Mouse (Mus musculus) heart, postnatal 0 days (tissue): ENCODE results near the gene Fam160a1. TPM values are rescaled to one million over a fixed set of nuclear protein-coding genes. Genes with fewer than 3 reads are reported as not detected.

ENCODE experiments used
- ATAC-seq: fragments of 200-750 bp; cut with Nextera tagmentation; 2 replicates; pipeline ENCODE4 v1.8.0; 2017; ENCODE audit warnings: low read depth, moderate number of reproducible peaks, moderate library complexity; ENCODE audit not compliant: insufficient read depth
- DNase-seq: peaks from one replicate; pipeline ENCODE4 v3.0.0-alpha.2; 2016; ENCODE audit warnings: low spot score
- H3K27ac ChIP-seq: fragments of 300-500 bp; sonication (generic); 2 replicates; pipeline ENCODE4 v1.5.1; 2014; ENCODE audit warnings: low read depth, mild to moderate bottlenecking
- H3K27me3 ChIP-seq: fragments of 300-500 bp; sonication (generic); 2 replicates; pipeline ENCODE4 v1.6.1; 2014; ENCODE audit warnings: low read length, mixed read lengths; ENCODE audit not compliant: control insufficient read depth, insufficient read depth
- H3K36me3 ChIP-seq: fragments of 300-500 bp; sonication (generic); replicated peaks from 2 replicates; pipeline ENCODE4 v1.6.1; 2014; ENCODE audit warnings: low read length, mixed read lengths; ENCODE audit not compliant: control insufficient read depth, insufficient read depth
- H3K4me1 ChIP-seq: fragments of 300-500 bp; sonication (generic); 2 replicates; pipeline ENCODE4 v1.6.1; 2014; ENCODE audit warnings: antibody characterized with exemption; ENCODE audit not compliant: control insufficient read depth, insufficient read depth
- H3K4me2 ChIP-seq: fragments of 300-500 bp; sonication (generic); 2 replicates; pipeline ENCODE4 v1.6.1; 2014; ENCODE audit warnings: low read depth, mild to moderate bottlenecking, low read length, moderate library complexity
- H3K4me3 ChIP-seq: fragments of 300-500 bp; sonication (generic); 2 replicates; pipeline ENCODE4 v1.5.1; 2014; ENCODE audit warnings: low read depth, low read length
- H3K9ac ChIP-seq: fragments of 300-500 bp; sonication (generic); replicated peaks from 2 replicates; pipeline ENCODE4 v1.6.1; 2014; ENCODE audit warnings: low read depth, low read length, mixed read lengths
- H3K9me3 ChIP-seq: fragments of 300-500 bp; sonication (generic); replicated peaks from 2 replicates; pipeline ENCODE4 v1.6.1; 2016; ENCODE audit warnings: low read length; ENCODE audit not compliant: control insufficient read depth
- CTCF ChIP-seq: IDR thresholded peaks from 2 replicates; pipeline ENCODE4 v1.5.1; 2016; ENCODE audit warnings: antibody characterized with exemption, control low read depth, low read depth
- EP300 ChIP-seq: IDR thresholded peaks from 2 replicates; pipeline ENCODE4 v1.6.1; 2016; ENCODE audit warnings: antibody characterized with exemption, low read depth
- WGBS: fragments of 180-500 bp; shearing (Covaris S2); extraction: QIAGEN DNeasy Blood & Tissue Kit; methylation state at CpG from one replicate; pipeline ENCODE4 v1.1.7; 2014; 5-methylcytosine and 5-hydroxymethylcytosine counted together
- polyA plus RNA-seq: library from polyadenylated mRNA; unstranded; fragments of >200 nt; fragmentation: Nextera tagmentation; extraction: Ambion mirVana; gene quantifications from 2 replicates; pipeline ENCODE4 v1.2.1, GENCODE M21; 2015
- total RNA-seq: library from RNA; depleted of rRNA; stranded (reverse); fragments of >200 nt; gene quantifications from 2 replicates; pipeline ENCODE4 v1.2.3, GENCODE M21; 2014; ENCODE audit warnings: low replicate concordance

Gene Fam160a1
- total and polyA plus RNA-seq, 2 experiments from 2014 or later: 10.5 to 34.6 TPM

- TF ChIP-seq EP300: no peak
- no peak for TF ChIP-seq CTCF
- ATAC-seq (no peak), DNase-seq (no peak)
- Histone ChIP-seq H3K4me1 (no peaks in the 10 kb centered on the region), H3K4me3 (no peak overlapping the region), H3K9me3 (no peaks in the 10 kb centered on the region), H3K27me3 (no peaks in the 10 kb centered on the region), H3K36me3 (0 out of 2 replicates have a peak, but pooled peaks cover 4% of the 10 kb centered on the region), H3K27ac (no peak overlapping the region), H3K9ac (no peak overlapping the region), H3K4me2 (no peak overlapping the region)
- 88% methylated on average over 3 of the region's 3 CpGs for WGBS
Observed at GRCm38 (mm10) chr3:85644814-85645213, 172.3 kb downstream of the Fam160a1 start.

GRCm38 (mm10) chr3:85641751-85642150 lies 175.3 kb downstream of the Fam160a1 start:
- Histone ChIP-seq H3K27me3 (no peaks in the 10 kb centered on the region), H3K36me3 (no peaks in the 10 kb centered on the region), H3K4me3 (no peak overlapping the region), H3K9ac (no peak overlapping the region), H3K9me3 (no peaks in the 10 kb centered on the region), H3K27ac (peak overlapping the region; percentile 8; the same call in 1 of the 2 replicates), H3K4me2 (no peak overlapping the region), H3K4me1 (peaks cover 14% of the 10 kb centered on the region)
- WGBS: 63% methylated on average over 3 of the region's 3 CpGs
- DNase-seq (no peak), ATAC-seq (no peak)
- TF ChIP-seq CTCF (no peak), EP300 (no peak)

DNA sequence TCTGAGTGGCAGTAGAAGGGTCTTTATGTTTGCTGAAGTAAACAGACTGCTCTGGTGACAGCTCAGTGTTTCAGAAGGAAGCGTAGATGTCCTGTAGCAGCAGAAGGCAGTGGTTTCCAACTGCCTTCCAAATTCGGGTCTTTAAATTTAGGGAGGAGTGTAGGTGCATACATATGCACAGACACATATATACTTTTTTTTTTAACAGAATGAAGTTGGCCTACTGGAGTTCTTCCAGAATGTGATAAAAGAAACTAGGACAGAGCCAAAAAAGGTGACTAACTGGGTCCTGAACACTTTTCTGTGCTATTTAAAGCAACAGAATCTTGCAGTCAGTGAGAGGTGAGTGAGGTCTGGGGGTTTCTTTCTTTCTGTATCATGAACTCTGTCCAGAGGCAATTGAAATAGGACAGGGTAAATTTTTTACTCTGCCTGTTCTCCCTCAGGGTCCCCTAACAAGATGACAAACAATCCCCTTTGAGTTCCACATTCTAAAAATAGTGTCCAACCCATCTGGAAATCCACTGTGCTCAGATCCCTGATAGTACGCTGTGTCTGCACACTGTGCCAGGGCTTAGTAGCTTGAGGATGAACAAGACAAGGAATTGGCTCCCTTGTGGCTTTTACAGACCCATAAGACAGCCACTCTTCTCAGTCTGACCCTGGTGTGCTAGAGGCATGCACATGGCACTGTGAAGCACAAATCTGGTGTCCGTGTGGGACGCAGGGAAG lies 180.2 kb downstream of the Fam160a1 start:
- ATAC-seq (peak; percentile 67), DNase-seq (peak; percentile 72)
- WGBS: 44% methylated on average over 5 of the region's 5 CpGs
- Histone ChIP-seq H3K4me3 (no peak overlapping the region), H3K27me3 (no peaks in the 10 kb centered on the region), H3K27ac (peak overlapping the region; percentile 88), H3K36me3 (no peaks in the 10 kb centered on the region), H3K4me1 (peaks cover 28% of the 10 kb centered on the region), H3K9me3 (no peaks in the 10 kb centered on the region), H3K9ac (peak overlapping the region; percentile 18; the same call in 1 of the 2 replicates), H3K4me2 (no peak overlapping the region)
- 0 out of 2 replicates have a peak, but pooled peaks have one; percentile 31 for TF ChIP-seq EP300
- TF ChIP-seq CTCF: no peak

DNA sequence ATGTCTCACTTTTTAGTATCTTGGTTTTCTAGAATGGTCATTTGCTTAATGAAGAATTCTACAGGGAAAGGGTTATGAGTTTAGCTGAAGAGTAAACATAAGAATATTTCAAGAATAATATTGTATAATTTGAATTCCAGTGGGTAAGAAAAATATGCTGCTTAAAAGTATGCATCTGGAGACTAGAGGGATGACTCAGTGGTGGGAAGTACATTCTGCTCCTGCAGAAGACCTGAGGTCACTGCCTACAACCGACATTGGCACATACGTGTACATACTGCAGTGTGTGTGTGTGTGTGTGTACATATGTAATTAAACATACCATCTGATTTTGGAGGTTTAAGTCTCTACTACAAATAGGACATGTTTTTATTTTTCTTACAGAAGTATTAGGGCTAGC lies 181.5 kb downstream of the Fam160a1 start:
- no peak for TF ChIP-seq EP300
- no peak for TF ChIP-seq CTCF
- H3K9me3 ChIP-seq: no peaks in the 10 kb centered on the region
- no peaks in the 10 kb centered on the region for H3K36me3 ChIP-seq
- peaks cover 28% of the 10 kb centered on the region for H3K4me1 ChIP-seq
- 0 out of 2 replicates have a peak overlapping the region, but pooled peaks have one; percentile 2 for H3K27ac ChIP-seq
- 88% methylated on average over 2 of the region's 2 CpGs for WGBS
- no peak overlapping the region for H3K4me2 ChIP-seq
- H3K27me3 ChIP-seq: no peaks in the 10 kb centered on the region
- DNase-seq (no peak), ATAC-seq (no peak)
- H3K4me3 ChIP-seq: no peak overlapping the region
- no peak overlapping the region for H3K9ac ChIP-seq

DNA sequence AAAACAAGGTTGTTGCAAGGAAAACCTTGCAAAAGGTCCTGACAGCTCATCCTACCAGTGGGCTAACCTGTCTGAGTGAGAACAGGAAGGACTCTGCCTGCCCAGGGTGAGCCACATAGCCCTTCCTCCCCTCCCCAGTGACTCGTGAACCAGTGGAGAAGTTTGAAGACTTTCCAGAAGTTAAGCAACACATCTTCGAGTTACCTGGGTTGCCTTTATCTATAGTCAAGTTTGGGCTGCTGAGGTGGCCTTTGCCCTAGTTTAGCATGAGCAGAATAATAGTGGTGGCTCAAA lies 182.0 kb downstream of the Fam160a1 start:
- ATAC-seq (no peak), DNase-seq (no peak)
- H3K27me3 ChIP-seq: no peaks in the 10 kb centered on the region
- peaks cover 28% of the 10 kb centered on the region for H3K4me1 ChIP-seq
- H3K9ac ChIP-seq: no peak overlapping the region
- TF ChIP-seq EP300 (no peak), CTCF (no peak)
- no peak overlapping the region for H3K4me3 ChIP-seq
- H3K9me3 ChIP-seq: no peaks in the 10 kb centered on the region
- H3K36me3 ChIP-seq: no peaks in the 10 kb centered on the region
- H3K4me2 ChIP-seq: no peak overlapping the region
- 0 out of 2 replicates have a peak overlapping the region, but pooled peaks have one; percentile 2 for H3K27ac ChIP-seq
- WGBS: 56% methylated on average over 2 of the region's 2 CpGs
